In the genomic region with DNA sequence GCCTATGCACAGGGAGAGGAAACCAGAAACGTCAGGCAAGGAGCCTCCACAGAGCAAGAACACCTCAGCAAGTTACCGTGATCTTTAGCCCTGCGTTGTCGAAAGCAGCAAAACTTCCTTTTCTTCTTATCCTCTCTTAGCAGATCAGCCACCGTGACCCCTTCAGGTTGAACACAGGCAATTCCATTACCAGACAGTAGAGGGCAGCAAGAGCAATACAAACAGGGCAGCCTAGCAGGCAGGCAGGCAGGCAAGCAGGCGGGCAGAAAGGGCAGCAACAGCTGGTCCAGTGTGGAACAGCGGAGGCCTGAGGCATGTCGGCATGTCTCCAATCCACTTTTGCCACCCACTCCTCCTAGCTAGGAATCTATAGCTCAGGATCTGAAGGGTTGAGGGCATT, we compare ENCODE assay signal across 8 mouse cellular contexts.
DNase-seq lines count a peak whose midpoint lies in the region; ATAC-seq and TF ChIP-seq lines count a peak whose summit lies in the region.

No protein-coding gene starts in this region.

- intact Hi-C loops in left cerebral cortex, adult 2 months (cut with DNase I) = loop anchor here (1.0 to 5.0 kb wide), 5 partner anchors 216 to 435 kb away; no protein-coding TSS in a partner anchor

- DNase-seq in WW6 (ENCODE audit: low read depth, low spot score) = peak; percentile 61
- peak; percentile 83 to 90 for DNase-seq in cerebellum, postnatal 25 days
- DNase-seq in frontal cortex, postnatal 25 days (ENCODE audit: low spot score in 2 of 2) = peak; percentile 57 to 82
- DNase-seq in hindlimb bud, embryonic 11.5 days (ENCODE audit: extremely low spot score, low read depth, low spot score) = peak; percentile 88
- peak; percentile 80 to 83 for DNase-seq in left cerebral cortex, adult 2 months (ENCODE audit: extremely low spot score in 1 of 2, low spot score in 2 of 2)
- DNase-seq in right cerebral cortex, postnatal 14 days = peak; percentile 74
- DNase-seq in urinary bladder, postnatal 25 days (ENCODE audit: low spot score) = peak; percentile 75

- H3K27ac ChIP-seq in left cerebral cortex, adult 2 months = no peak overlapping the region

- H3K4me3 ChIP-seq in left cerebral cortex, adult 2 months = no peak overlapping the region

- ATAC-seq in megakaryocyte-erythroid progenitor cell, adult 5-6 weeks (replicated peaks; ENCODE audit: low FRiP score, low TSS enrichment, poor library complexity, severe bottlenecking) = peak; percentile 88

- peak; percentile 92 for TF ChIP-seq CTCF in left cerebral cortex, adult 2 months (IDR thresholded peaks at IDR 0.05)
